Mouse (Mus musculus): ENCODE data around the gene Zbtb38.

GRCm38 (mm10) chr9:96710241-96710946 is 42.2 kb downstream of the Zbtb38 start:
- TF ChIP-seq CTCF (IDR thresholded peaks at IDR 0.05) (no peak), POLR2A (IDR thresholded peaks at IDR 0.05; ENCODE audit: insufficient read depth, low read depth, low read length) (no peak)

Data from heart, adult 2 months (tissue).